Mouse (Mus musculus) forebrain, embryonic 12.5 days (tissue): ENCODE measurements around the gene Fate1. TPM values are rescaled to one million over a fixed set of nuclear protein-coding genes. Genes with fewer than 3 reads are reported as not detected.
"Not testable (repeated sequence)": the region's sequence is repeated elsewhere in the genome, so short reads cannot be mapped to it uniquely, and the experiment has no call there.

Source experiments
- ATAC-seq: fragments of 200-750 bp; cut with Nextera tagmentation; 2 replicates; pipeline ENCODE4 v1.8.0; 2017; ENCODE audit warnings: moderate TSS enrichment; ENCODE audit not compliant: low FRiP score
- H3K27ac ChIP-seq: fragments of 300-500 bp; sonication (generic); 2 replicates; pipeline ENCODE4 v1.5.1; 2016; ENCODE audit warnings: mild to moderate bottlenecking
- H3K27me3 ChIP-seq: fragments of 300-500 bp; sonication (generic); 2 replicates; pipeline ENCODE4 v1.6.1; 2016; ENCODE audit warnings: mild to moderate bottlenecking
- H3K36me3 ChIP-seq: fragments of 300-500 bp; sonication (generic); replicated peaks from 2 replicates; pipeline ENCODE4 v1.6.1; 2016; ENCODE audit warnings: mild to moderate bottlenecking
- H3K4me1 ChIP-seq: fragments of 300-500 bp; sonication (generic); 2 replicates; pipeline ENCODE4 v1.6.1; 2016
- H3K4me2 ChIP-seq: fragments of 300-500 bp; sonication (generic); 2 replicates; pipeline ENCODE4 v1.6.1; 2016; ENCODE audit warnings: mild to moderate bottlenecking, moderate library complexity
- H3K4me3 ChIP-seq: fragments of 300-500 bp; sonication (generic); replicated peaks from 2 replicates; pipeline ENCODE4 v1.5.1; 2016; ENCODE audit warnings: mild to moderate bottlenecking
- H3K9ac ChIP-seq: fragments of 300-500 bp; sonication (generic); 2 replicates; pipeline ENCODE4 v1.6.1; 2016; ENCODE audit warnings: mild to moderate bottlenecking
- H3K9me3 ChIP-seq: fragments of 300-500 bp; sonication (generic); 2 replicates; pipeline ENCODE4 v1.6.1; 2016
- WGBS: fragments of 180-500 bp; shearing (Covaris S2); methylation state at CpG from one replicate; pipeline ENCODE4 v1.1.7; 2016; 5-methylcytosine and 5-hydroxymethylcytosine counted together
- polyA plus RNA-seq: library from polyadenylated mRNA; unstranded; fragments of >200 nt; fragmentation: Nextera tagmentation; extraction: Ambion mirVana; gene quantifications from 2 replicates; pipeline ENCODE4 v1.2.1, GENCODE M21; 2016

Gene Fate1
- polyA plus RNA-seq: not detected in 2 replicates

DNA sequence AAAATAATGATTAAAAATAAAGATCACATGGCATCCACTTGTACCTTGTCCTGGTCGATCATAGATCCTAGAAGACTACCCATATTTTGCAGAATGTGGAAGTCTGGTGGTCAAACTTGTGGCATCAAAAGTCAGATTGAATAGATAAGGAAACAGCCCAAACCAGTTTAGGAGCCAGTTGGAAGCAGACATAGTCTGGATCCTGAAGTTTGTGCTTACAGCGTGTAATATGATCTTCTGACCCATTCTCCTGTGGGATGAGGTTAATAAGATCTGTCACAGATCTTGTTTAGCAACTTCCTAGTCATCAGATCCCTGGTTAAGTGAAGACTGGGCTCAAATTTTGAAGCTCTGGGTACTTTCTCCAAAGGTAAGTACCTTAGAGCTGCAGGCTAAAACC lies at the start of gene Fate1:
TSS of gene Fate1 (plus strand) at position 301 of the 400 bp plus-strand sequence.
- ATAC-seq: no peak
- WGBS: 81% methylated on average over 2 of the region's 2 CpGs
- no peaks in the 10 kb centered on the region for H3K27me3 ChIP-seq
- H3K4me1 ChIP-seq: no peaks in the 10 kb centered on the region
- H3K36me3 ChIP-seq: no peaks in the 10 kb centered on the region
- no peak within 1 kb of the TSS for H3K9ac ChIP-seq
- H3K9me3 ChIP-seq: no peaks in the 10 kb centered on the region
- H3K4me2 ChIP-seq: no peak within 1 kb of the TSS
- no peak within 1 kb of the TSS for H3K27ac ChIP-seq
- no peak within 1 kb of the TSS for H3K4me3 ChIP-seq

DNA sequence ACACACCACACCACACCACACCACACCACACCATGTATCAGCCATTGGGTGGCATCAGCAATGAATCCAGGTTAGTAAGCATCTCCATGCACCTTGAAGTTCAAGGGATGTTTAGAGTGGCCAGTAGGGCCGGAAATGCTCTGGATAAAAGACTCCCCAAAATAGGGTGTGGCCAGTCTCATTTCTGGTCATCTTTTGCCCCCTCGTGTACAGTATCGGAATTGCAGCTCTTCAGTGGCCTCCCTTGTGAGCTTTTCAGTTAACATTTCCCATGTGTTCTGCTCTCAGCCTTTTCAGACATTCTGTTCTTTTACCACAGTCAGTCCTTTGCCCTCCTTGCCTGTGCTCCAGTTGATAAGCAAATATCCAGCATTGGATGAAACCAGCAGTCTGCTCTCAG lies 26.2 kb upstream of the Fate1 start:
- H3K9ac ChIP-seq: no peak overlapping the region
- no peaks in the 10 kb centered on the region for H3K4me1 ChIP-seq
- no peaks in the 10 kb centered on the region for H3K27me3 ChIP-seq
- H3K4me2 ChIP-seq: no peak overlapping the region
- ATAC-seq: 0 out of 2 replicates have a peak, but pooled peaks have one; percentile 23
- H3K36me3 ChIP-seq: no peaks in the 10 kb centered on the region
- H3K9me3 ChIP-seq: no peaks in the 10 kb centered on the region
- no peak overlapping the region for H3K27ac ChIP-seq
- H3K4me3 ChIP-seq: no peak overlapping the region
- WGBS: 19% methylated on average over 3 of the region's 3 CpGs

DNA sequence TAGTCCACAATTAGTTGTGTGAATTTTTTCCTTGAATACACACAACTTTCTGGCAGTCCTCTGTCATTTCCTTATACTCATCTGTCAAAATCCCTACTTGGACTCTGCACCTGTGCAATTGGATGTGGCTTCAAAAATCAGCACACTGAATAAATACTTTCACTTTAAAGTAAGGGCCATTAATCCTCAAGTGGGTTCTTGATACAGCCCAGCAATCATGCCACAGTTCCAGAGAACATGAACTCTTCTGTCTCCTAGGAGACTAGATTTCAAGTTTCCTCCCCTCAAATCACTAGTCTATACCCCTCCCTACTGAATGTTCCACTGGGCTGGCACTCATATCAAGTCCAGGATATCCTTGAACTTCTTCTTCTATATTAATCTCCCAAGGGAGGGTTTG lies 14.4 kb upstream of the Fate1 start:
- Histone ChIP-seq H3K4me3 (no peak overlapping the region), H3K27me3 (peaks cover 16% of the 10 kb centered on the region; the same call in 1 of the 2 replicates)
- no peak for ATAC-seq

DNA sequence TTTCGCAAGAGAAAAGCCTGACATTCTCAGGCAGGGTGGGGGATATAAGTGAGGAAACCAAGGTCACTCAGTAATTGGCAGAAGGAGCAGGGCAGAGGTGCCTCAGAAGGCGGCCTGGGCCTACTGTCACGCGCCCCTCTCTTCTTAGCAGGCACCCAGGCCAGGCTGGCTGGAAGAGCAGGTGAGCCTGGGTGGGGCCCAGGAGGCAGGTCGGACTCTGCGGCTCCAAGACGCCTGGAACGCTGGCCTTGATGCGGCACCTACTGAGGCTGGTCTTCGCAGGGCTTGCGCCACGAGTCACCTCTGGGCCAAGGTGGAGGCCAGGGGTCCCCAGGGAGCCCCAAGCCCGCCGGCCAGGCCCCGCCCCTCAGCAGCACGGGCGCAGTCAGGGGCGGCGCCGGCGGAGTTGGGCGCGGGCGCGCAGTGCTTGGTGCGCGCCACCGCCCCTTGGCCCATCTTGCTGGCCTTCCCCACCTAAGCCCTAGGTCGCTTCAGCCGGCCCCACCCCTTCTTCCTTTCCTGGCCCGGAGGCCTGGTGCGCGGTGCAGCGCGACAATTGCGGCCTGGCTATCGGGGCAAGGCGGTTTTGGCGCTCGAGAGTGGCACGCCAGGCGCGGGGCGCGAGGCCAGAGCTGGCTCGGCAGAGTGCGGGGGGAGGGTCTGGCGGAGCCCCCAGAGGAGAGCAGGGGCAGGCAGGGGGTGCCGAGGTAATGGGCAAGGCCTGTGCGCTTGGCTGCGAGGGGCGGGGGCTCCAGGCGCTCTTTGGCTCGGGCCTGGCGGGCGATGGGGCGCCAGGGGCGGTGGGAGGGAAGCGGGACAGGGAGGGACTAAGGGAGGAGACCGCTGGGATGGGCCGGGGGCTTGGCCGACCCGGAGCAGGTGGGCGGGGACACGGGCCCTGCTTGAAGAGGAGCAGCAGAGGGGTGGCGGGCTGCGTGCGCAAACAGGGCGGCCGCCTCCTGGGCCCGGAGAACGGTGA lies 10.4 kb upstream of the Fate1 start, which contains the start of gene Prrg3:
TSS of gene Prrg3 (plus strand) at position 552 of the 979 bp plus-strand sequence.
- peaks cover 16% of the 10 kb centered on the region; the same call in 1 of the 2 replicates for H3K27me3 ChIP-seq
- peak; percentile 94 for ATAC-seq
- no peaks in the 10 kb centered on the region for H3K9me3 ChIP-seq
- H3K4me2 ChIP-seq: peak within 1 kb of the TSS; percentile 67
- peaks cover 8% of the 10 kb centered on the region for H3K4me1 ChIP-seq
- no peaks in the 10 kb centered on the region for H3K36me3 ChIP-seq
- H3K4me3 ChIP-seq: peak within 1 kb of the TSS; percentile 51
- WGBS: 21% methylated on average over 41 of the region's 72 CpGs
- peak within 1 kb of the TSS; percentile 63 for H3K9ac ChIP-seq
- H3K27ac ChIP-seq: no peak within 1 kb of the TSS

More for the DNA sequence above, 14.4 kb upstream of the Fate1 start:
- H3K4me2 ChIP-seq: no peak overlapping the region
- H3K9ac ChIP-seq: no peak overlapping the region
- H3K27ac ChIP-seq: no peak overlapping the region
- 0 out of 2 replicates have a peak, but pooled peaks cover 3% of the 10 kb centered on the region for H3K4me1 ChIP-seq
- no peaks in the 10 kb centered on the region for H3K36me3 ChIP-seq
- no peaks in the 10 kb centered on the region for H3K9me3 ChIP-seq

DNA sequence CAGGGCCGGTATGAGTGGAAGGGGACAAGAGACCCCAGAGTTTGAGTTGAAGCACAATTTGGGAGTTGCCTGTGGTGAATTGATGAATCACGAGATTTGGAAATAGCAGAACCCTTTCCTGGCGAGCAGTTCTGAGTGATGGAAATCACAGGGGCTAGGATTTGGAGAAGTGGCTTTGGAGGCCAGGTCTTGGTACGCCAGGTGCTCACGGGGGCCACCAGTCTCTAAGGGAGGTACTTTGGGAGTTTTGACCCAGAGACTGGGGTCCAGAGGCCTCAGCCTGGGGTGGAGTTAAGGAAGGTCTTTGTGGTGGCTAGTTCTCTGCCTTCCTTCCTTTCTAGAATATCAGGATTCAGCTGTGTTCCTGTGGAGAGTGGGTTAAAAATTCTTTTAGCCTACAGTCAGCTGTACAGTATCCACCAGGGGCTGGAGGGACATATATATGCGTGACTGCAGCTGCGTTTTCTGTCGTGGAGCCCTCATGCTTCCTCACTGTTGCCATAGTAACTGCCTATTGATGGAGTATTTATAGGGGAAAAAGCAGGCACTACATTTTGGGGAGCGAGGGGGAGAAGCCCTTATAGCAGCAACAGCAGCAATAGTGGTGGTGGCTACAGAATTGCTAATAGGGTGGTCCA lies 9.4 kb upstream of the Fate1 start:
- peaks cover 16% of the 10 kb centered on the region; the same call in 1 of the 2 replicates for H3K27me3 ChIP-seq
- peaks cover 8% of the 10 kb centered on the region for H3K4me1 ChIP-seq
- peak; percentile 15; the same call in 1 of the 2 replicates for ATAC-seq
- no peaks in the 10 kb centered on the region for H3K9me3 ChIP-seq
- H3K4me3 ChIP-seq: peak overlapping the region; percentile 51
- peak overlapping the region; percentile 63 for H3K9ac ChIP-seq
- 29% methylated on average over 9 of the region's 9 CpGs for WGBS
- H3K36me3 ChIP-seq: no peaks in the 10 kb centered on the region
- peak overlapping the region; percentile 67 for H3K4me2 ChIP-seq
- no peak overlapping the region for H3K27ac ChIP-seq

DNA sequence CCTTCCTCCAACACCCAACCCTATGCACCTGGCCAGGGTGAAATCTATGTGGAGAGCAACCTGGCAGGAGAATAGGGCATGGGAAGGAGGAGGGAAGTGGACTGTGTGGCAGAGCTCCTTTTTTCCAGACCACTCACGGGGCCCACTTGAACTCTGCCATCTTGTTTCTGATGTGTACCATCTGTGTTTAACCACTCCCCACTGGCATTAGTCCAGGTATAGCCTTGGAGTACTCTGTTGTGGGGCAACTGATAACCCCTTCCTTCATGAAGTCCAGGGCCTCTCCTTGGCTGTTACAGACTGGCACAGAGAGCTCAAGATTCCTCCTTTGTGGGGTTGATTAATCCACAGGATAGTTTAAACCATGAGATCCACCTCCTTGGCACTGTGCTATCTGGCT lies 4.6 kb upstream of the Fate1 start:
- Histone ChIP-seq H3K27ac (no peak overlapping the region), H3K36me3 (no peaks in the 10 kb centered on the region), H3K4me1 (peaks cover 7% of the 10 kb centered on the region), H3K4me3 (no peak overlapping the region), H3K9ac (no peak overlapping the region), H3K4me2 (no peak overlapping the region), H3K9me3 (no peaks in the 10 kb centered on the region), H3K27me3 (no peaks in the 10 kb centered on the region)
- no peak for ATAC-seq
- 71% methylated on average over 1 of the region's 1 CpGs for WGBS

DNA sequence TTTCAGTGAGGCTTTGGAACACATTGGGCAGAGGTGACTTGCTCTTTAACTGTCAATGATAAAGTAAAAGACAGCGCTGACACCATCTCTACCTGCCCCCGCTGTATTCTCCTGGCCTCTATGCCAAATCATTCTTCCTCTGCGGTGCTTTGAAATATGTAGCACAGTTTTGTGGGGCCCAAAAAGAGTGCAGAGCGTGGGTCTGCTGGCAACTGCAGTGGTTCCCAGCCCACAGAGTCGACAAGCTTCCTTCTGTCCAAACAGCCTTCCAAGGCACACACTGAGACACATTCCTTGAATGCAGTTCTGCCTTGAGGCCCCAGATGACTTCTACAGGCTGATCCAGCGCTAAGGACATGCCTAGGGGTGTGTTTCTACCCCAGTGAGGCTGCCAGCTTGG lies 4.0 kb upstream of the Fate1 start:
- H3K36me3 ChIP-seq: no peaks in the 10 kb centered on the region

DNA sequence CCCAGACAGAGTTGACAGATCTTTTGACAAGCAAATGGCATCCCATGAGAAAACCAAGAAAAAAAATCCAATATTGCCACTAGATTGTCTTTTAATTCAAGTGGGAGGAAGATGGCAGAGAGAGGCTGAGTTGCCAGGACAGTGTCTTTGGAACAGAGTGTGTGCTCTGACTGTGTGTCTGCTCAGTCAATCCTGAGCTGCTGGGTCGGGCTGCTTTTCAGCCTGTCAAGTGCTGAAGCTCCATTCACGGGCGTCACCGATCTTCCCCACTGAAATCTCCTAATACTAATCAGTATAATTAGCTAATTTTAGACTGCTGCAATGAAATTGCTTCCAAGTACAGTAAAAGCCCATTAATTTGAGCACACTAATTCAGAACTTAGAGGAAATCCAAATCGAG lies 1.5 kb upstream of the Fate1 start:
- WGBS: 49% methylated on average over 5 of the region's 5 CpGs
- no peak overlapping the region for H3K4me2 ChIP-seq
- no peaks in the 10 kb centered on the region for H3K4me1 ChIP-seq
- no peak overlapping the region for H3K27ac ChIP-seq
- ATAC-seq: no peak
- no peaks in the 10 kb centered on the region for H3K27me3 ChIP-seq
- no peaks in the 10 kb centered on the region for H3K36me3 ChIP-seq
- no peak overlapping the region for H3K9ac ChIP-seq
- H3K9me3 ChIP-seq: no peaks in the 10 kb centered on the region
- H3K4me3 ChIP-seq: no peak overlapping the region

More for the DNA sequence above, 4.0 kb upstream of the Fate1 start:
- H3K27ac ChIP-seq: no peak overlapping the region
- H3K27me3 ChIP-seq: no peaks in the 10 kb centered on the region
- peaks cover under 1% of the 10 kb centered on the region; the same call in 1 of the 2 replicates for H3K4me1 ChIP-seq
- no peak overlapping the region for H3K4me2 ChIP-seq
- no peak overlapping the region for H3K9ac ChIP-seq
- H3K4me3 ChIP-seq: no peak overlapping the region
- H3K9me3 ChIP-seq: no peaks in the 10 kb centered on the region
- 81% methylated on average over 6 of the region's 6 CpGs for WGBS
- ATAC-seq: no peak

DNA sequence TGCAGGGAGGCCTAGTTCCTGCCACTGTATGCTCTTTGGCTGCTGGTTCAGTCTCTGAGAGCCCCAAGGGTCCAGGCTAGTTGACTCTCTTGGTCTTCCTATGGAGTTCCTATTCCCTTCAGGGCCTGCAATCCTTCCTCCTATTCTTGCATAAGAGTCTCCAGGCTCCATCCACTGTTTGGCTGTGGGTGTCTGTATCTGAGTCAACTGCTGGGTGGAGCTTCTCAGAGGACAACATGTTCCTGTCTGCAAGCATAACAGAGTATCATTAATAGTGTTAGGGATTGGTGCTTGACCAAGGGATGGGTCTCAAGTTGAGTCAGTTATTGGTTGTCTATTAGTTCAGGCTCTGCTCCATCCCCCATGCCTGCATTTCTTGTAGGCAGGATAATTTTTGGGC lies 4.9 kb downstream of the Fate1 start:
- H3K9me3 ChIP-seq, ATAC-seq, H3K27ac ChIP-seq, H3K27me3 ChIP-seq, H3K4me2 ChIP-seq, H3K36me3 ChIP-seq, H3K4me1 ChIP-seq, H3K4me3 ChIP-seq, H3K9ac ChIP-seq: not testable (repeated sequence)

DNA sequence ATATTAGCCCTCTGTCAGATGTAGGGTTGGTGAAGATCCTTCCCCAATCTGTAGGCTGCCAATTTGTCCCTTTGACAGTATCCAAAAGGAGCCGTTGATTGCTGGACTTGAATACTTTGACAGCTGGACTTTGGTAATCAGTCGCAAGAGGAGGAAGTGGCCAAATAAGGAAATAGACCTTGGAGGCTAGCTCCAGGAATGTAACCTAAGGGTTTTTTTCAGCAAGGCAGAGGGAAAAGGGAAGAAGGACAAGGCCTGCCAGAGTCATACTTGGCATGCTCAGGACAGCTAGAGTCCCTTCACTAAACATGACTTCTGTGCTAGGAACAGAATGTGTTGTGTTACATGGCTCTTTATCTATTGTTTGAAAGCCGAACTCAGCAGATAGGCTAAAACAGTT lies 7.7 kb downstream of the Fate1 start:
- Histone ChIP-seq H3K4me2 (no peak overlapping the region), H3K9me3 (no peaks in the 10 kb centered on the region), H3K36me3 (no peaks in the 10 kb centered on the region), H3K4me3 (no peak overlapping the region), H3K4me1 (no peaks in the 10 kb centered on the region), H3K27me3 (no peaks in the 10 kb centered on the region), H3K9ac (no peak overlapping the region), H3K27ac (no peak overlapping the region)
- no peak for ATAC-seq
- 85% methylated on average over 3 of the region's 3 CpGs for WGBS

DNA sequence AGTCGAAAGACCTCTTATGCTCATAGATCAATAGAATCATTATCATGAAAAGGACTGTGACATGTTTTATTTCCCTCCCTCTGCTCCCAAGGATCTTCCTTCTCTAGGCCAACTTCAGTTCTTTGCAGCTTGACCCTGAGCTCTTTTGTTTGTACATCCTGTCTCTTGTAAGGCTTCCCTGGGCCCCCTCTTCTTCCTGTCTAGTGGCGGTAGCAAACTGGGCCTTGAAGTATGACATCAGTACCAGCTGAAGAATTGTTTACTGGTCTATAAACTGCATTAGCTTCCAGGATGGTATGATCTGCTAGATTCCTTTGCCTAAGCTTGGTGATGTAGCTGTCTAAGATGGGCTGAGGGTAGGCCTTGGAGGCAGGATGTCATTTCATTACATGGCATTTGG lies 8.5 kb downstream of the Fate1 start:
- H3K9ac ChIP-seq: no peak overlapping the region
- no peaks in the 10 kb centered on the region for H3K9me3 ChIP-seq
- WGBS: 75% methylated on average over 2 of the region's 2 CpGs
- H3K36me3 ChIP-seq: no peaks in the 10 kb centered on the region
- no peaks in the 10 kb centered on the region for H3K27me3 ChIP-seq
- no peak overlapping the region for H3K27ac ChIP-seq
- no peak overlapping the region for H3K4me3 ChIP-seq
- no peak for ATAC-seq
- H3K4me1 ChIP-seq: no peaks in the 10 kb centered on the region
- no peak overlapping the region for H3K4me2 ChIP-seq

DNA sequence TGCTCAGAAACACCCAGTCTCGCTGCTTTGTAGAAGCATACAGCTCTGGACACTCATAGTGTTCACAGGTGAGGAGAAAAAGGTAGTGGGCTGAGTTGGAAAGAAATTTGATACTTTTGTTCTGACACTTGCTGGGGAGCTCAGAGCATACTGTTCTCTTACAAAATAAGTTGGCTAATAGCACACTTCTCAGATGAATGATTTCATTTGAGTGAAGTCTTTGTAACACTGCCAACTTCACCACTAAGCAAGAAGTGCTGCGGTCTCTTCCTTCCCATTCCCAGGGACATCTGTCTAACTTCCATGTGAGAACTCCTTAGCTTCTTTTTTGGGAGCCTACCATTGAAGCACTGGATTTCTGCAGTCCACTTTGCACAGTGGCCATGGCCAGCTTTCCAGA lies 10.4 kb downstream of the Fate1 start:
- H3K4me2 ChIP-seq: no peak overlapping the region
- H3K27me3 ChIP-seq: no peaks in the 10 kb centered on the region
- H3K27ac ChIP-seq: no peak overlapping the region
- 78% methylated on average over 2 of the region's 2 CpGs for WGBS
- no peak overlapping the region for H3K4me3 ChIP-seq
- no peak for ATAC-seq
- no peaks in the 10 kb centered on the region for H3K36me3 ChIP-seq
- no peaks in the 10 kb centered on the region for H3K9me3 ChIP-seq
- no peaks in the 10 kb centered on the region for H3K4me1 ChIP-seq
- H3K9ac ChIP-seq: no peak overlapping the region
